Mouse (Mus musculus): ENCODE data around the gene Dmd.

DNA sequence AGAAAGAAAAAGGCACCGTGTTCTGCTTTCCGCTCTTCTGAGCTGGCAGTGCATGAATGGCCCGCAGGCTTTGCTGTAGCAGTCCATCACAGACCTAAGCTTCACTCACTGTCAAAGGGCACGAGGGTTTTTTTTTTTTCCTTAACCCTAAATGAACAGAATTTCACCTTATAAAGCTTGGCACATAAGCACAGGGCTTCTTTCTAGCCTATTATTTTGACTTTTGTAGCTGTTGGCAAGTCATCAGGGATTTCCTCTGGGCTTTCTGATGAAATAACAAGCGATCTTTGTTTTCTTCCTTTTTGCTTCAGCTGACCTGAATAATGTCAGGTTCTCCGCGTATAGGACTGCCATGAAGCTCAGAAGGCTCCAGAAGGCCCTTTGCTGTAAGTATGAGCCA lies 2140.8 kb downstream of the Dmd start:
- no peak for TF ChIP-seq POLR2A (IDR thresholded peaks at IDR 0.05; ENCODE audit: control insufficient read depth, extremely low read depth, insufficient read depth, low read length, poor library complexity)
- no peak for TF ChIP-seq CTCF (IDR thresholded peaks at IDR 0.05; ENCODE audit: borderline replicate concordance, control insufficient read depth, extremely low read depth, insufficient read depth, low read length, poor library complexity)
